Mouse (Mus musculus): ENCODE results near the gene Tsc1. TPM values are rescaled to one million over a fixed set of nuclear protein-coding genes. Genes with fewer than 3 reads are reported as not detected.

Tsc1 gene
- total RNA-seq, 2 experiments from 2014 or later = 16.5 to 19.5 TPM

DNA sequence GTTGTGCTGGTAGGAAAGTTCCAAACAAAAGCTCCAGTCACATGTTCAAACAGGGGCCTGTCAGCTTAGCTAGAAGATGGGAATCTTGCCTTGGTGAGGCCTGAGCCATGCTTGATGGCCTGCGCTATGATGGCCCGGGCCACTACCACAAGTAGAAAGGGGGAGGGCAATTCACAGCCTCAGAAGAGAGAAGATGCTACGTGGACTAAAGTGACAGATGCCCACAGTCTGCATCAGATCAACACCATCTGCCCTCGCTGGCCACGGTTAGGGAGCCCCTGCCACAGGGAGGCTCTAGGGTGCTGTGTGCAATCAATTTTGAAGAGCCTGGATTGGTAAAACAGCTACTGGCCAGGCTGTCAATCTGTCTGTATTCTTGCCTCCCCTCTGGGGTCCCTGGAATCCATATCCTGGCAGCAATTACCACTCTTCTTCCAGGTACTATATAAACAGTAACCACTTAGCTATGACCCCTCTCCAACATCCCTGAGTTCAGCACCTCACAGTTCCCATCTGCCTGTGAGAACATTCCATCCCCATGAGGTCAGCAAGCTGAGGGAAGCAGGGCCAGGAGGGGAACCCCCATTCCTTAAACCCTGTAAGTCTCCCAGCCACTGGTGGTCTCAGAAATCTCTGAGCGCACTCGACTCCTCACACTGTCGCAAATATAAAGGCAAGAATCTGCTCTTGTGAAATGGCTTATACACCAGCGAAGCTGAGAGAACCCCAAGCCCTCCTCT, 3.8 kb upstream of the Tsc1 start:
- intact Hi-C loops (cut with DNase I; ENCODE audit: low total_unique reads) = no loop called here
- no peak for DNase-seq

DNA sequence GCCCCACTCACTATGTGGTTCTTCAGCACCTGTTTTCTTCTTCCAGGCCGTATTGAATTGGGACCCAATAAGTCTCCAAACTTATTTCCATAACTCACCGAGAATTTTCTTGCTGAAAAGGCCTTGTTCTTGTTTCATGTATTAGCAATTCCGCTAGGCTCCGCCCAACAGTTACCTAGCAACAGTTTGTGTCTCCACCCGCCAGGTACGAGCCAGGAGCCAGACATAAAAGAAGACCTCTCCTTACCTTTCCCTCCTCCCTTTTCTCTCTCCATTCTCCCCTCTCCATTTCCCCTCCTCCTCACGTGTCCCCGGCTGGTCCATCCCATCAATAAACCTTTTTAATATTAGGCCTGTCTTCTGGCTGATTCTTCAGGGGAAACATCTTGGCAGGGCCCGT, 2.7 kb upstream of the Tsc1 start:
- DNase-seq = no peak
- intact Hi-C loops (cut with DNase I; ENCODE audit: low total_unique reads) = no loop called here

DNA sequence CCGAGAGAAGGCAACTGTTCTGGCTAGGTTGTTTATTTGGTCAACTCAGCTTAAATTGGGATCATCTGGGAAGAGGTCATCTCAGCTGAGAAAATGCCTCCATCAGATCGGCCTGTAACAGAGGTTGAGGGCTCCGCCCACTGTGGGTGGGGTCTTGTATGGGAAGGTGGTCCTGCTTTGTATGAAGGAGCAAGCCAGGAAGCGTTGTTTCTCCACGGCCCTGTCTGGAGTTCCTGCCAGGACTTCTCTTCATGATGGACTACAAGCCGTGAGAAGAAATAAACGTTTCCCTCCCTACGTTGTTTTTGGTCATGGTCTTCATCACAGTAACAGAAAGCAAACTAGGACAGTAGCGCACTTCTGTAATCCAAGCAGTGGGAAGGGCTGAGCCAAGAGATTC, 2.1 kb upstream of the Tsc1 start:
- intact Hi-C loops (cut with DNase I; ENCODE audit: low total_unique reads) = no loop called here
- no peak for DNase-seq

DNA sequence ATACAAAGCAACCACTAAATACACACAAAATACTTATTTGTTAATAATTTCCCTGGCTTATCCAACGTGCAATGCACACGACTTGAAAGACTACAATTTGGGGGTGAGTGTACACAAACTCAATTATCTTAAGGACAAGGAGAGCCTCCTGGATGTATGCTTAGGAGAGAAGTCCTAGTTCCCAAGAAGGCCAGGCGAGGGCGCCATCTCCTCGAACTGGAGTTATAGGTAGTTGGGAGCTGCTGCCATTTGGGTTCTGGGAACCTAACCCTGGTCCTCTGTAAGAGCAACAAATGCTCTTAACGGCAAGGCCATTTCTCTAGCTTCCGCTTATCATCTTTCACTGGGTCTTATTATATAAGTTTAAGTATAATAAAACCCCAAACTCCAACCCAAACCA, 1.2 kb upstream of the Tsc1 start:
- intact Hi-C loops (cut with DNase I; ENCODE audit: low total_unique reads) = no loop called here
- DNase-seq = peak; percentile 20

DNA sequence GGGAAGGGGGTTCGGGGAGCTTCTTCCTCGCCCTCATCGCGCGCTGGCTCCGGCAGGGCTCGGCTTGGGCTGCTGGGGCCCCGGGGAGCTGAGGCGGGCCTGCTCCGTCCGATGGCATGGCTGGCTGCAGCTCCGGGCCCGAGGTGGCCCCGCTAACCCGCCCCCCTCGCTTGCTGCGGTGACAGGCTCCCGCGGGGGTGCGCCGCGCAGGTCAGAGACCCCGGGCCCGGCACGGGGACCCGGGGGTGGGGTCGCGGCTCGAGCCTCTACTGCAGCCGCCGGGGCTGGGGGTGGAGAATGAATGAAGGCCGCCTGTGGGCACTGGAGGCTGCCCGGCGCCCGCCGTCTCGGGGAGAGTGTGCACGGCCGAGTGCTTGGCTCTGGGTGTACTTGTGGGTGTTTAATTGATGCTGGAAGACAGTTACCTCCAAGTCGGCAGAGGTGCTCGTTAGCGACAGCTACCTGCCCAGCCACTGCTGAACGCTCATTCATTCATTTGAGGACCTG, 460 bp downstream of the Tsc1 start:
- intact Hi-C loops (cut with DNase I; ENCODE audit: low total_unique reads) = no loop called here
- peak; percentile 24 for DNase-seq

GRCm38 (mm10) chr2:28643081-28643480, 2.1 kb downstream of the Tsc1 start:
- DNase-seq = no peak
- intact Hi-C loops (cut with DNase I; ENCODE audit: low total_unique reads) = no loop called here

- DNase-seq = peak; percentile 15
- intact Hi-C loops (cut with DNase I; ENCODE audit: low total_unique reads) = no loop called here
Measured at GRCm38 (mm10) chr2:28650526-28650925, 9.5 kb downstream of the Tsc1 start.

DNA sequence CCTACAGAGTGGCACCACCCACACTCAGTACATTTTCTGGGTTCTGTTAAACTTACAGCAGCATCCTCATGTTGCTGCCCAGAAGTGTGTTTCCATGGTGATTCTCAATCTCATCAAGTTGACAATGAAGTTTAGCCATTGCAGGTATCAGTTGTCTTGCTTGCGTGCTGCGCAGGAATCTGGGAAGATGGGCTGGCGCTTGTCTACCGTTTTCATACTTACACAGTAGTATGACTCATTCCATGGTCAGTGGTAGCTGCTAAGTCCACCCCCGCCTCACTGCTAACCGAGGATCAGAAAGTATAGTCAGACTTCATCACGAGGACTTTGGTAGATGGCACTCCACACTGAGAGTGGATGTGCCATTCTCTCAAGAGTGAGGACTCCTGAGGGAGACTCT, 12.3 kb downstream of the Tsc1 start:
- DNase-seq = no peak
- intact Hi-C loops (cut with DNase I; ENCODE audit: low total_unique reads) = no loop called here

DNA sequence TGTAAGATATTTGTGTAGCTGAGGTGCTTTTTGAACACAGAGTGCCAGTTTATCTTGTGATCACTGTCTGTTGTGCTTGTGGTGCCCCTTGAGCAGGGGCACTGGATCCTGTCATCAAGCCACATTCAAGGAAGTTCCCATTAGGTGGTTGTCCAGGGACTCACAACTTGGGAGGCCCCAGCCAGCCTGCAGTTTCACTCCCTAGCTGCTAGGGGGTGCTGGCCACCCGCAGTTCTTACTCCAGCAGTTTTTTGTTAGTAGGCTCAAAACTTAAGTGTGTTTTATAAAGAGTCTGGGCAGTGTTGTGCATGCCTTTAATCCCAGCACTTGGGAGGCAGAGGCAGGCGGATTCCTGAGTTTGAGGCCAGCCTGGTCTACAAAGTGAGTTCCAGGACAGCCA, 13.3 kb downstream of the Tsc1 start:
- no peak for DNase-seq
- intact Hi-C loops (cut with DNase I; ENCODE audit: low total_unique reads) = no loop called here

DNA sequence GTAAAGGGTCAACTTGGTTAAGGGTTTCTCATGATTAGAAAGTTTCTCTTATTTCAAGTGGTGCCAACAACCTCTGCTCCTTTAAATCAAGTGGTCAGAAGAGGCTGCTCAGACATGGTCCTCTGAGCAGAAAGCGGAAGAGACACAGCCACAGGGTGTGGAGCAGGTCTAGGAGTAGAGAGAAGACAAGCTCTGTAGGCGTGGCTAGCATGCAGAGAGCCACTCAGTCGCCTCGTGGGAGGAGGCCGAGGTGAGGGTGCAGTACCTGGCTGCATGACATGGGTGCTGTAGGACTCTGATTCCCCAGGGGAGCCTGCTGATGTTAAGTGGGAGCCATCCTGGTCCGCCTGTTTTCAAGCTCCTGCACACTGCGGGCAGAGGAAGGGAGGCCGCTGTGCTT, 15.2 kb downstream of the Tsc1 start:
- no peak for DNase-seq
- intact Hi-C loops (cut with DNase I; ENCODE audit: low total_unique reads) = no loop called here

DNA sequence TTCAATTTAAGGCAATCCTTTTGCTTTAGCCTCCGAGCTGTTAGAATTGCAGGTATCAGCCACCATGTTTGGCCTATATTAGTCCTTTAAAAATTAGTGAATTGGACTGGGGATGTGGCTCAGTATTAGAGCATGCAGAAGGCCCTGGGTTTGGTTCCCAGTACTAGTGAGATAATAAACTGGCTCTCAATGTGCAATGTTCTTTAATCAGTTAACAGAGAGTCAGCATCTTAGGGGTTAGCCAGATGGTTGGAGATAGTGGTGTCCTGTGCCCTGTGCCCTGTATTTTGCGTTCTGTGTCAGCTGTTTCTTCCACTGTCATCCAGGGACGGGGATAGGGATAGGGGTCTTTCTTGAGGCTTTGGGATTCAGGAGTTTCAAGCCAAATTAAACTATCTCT, 21.9 kb downstream of the Tsc1 start:
- intact Hi-C loops (cut with DNase I; ENCODE audit: low total_unique reads) = no loop called here
- no peak for DNase-seq

DNA sequence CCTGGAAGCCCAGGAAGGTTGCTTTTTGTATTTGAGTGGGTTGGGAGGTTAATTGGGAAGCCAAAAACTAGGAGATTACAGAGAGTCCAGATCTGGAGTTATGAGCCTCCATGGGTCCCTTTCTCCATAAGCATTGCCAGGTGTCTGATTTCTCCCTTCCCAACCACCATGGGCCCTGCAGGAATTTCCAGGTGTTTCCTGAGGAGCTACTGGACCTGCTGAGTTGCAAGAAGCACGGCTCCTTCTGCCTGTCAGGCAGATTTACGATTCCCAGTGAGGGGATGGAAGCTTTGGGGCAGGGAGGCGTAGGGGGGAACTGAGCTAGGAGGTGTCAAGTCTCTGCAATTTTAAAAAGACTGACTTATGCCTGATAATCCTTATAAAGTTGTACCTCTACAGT, 24.8 kb downstream of the Tsc1 start:
- DNase-seq = no peak
- intact Hi-C loops (cut with DNase I; ENCODE audit: low total_unique reads) = no loop called here

GRCm38 (mm10) chr2:28671438-28671837, 30.4 kb downstream of the Tsc1 start:
- no peak for DNase-seq
- intact Hi-C loops (cut with DNase I; ENCODE audit: low total_unique reads) = no loop called here

DNA sequence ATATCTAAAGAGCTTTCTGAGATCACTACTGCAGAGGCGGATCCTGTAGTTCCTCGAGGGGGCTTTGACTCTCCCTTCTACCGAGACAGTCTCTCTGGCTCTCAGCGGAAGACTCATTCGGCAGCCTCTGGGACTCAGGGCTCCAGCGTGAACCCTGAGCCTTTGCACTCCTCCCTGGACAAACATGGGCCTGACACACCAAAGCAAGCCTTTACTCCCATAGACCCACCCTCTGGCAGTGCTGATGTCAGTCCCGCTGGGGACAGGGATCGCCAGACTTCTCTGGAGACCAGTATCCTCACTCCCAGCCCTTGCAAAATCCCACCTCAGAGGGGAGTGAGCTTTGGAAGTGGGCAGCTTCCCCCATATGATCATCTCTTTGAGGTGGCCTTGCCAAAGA, 35.0 kb downstream of the Tsc1 start:
- DNase-seq = no peak
- intact Hi-C loops (cut with DNase I; ENCODE audit: low total_unique reads) = no loop called here

GRCm38 (mm10) chr2:28680710-28681109, 39.7 kb downstream of the Tsc1 start:
- intact Hi-C loops (cut with DNase I; ENCODE audit: low total_unique reads) = no loop called here
- DNase-seq = no peak

DNA sequence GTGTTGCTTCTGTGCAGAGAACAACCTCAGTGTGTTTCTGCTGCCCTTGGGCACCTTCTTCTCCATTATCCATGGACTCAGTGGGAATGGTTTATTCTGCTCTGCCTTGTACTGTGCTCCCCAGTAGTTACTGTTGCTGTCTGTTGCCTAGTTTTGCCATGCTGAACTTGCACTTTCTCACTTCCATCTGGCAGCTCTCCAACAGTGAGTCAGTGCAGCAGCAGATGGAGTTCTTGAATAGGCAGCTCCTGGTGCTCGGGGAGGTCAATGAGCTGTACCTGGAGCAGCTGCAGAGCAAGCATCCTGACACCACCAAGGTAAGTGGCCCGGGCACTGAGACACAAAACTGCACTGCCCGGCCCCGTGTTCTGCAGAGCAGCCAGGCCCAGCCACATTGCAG, 40.7 kb downstream of the Tsc1 start:
- DNase-seq = peak; percentile 25
- intact Hi-C loops (cut with DNase I; ENCODE audit: low total_unique reads) = no loop called here

DNA sequence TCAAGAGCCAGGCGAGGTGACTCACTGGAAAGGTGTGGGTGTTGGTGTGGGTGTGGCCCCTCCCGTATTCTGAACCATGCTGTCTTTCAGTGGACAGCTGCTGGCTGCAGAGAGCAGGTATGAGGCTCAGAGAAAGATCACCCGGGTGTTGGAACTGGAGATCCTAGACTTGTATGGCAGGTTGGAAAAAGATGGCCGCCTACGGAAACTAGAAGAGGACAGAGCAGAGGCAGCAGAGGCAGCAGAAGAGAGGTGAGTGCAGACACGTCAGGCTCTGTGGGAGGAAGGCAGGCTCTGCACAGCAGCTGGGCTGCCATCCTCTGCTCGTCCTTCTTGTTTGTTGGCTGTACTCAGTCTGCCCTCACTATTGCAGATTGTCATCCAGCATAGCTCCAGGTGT, 44.9 kb downstream of the Tsc1 start:
- intact Hi-C loops (cut with DNase I; ENCODE audit: low total_unique reads) = no loop called here
- DNase-seq = no peak

DNA sequence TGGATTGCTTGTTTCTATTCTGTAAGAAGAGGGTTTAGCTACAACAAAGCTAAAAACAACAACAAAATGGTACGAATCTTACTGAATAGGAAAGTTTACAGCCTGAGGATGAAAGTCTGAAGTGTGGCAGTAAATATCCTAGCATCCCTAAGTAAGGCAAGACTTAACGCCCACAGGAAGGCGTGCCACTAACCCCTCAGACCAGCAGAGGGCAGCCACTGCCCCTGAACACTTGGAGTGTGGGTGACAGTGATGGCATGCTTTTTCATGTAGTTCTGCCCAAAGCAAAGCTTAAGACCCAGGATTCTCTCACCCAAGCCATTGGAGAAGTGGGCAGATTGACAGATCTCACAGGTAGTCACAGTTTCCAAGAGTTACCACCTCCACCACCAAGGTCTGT, 47.4 kb downstream of the Tsc1 start:
- intact Hi-C loops (cut with DNase I; ENCODE audit: low total_unique reads) = no loop called here

GRCm38 (mm10) chr2:28692692-28693091, 51.7 kb downstream of the Tsc1 start:
- intact Hi-C loops (cut with DNase I; ENCODE audit: low total_unique reads) = no loop called here
- no peak for DNase-seq

More for the DNA sequence above, 47.4 kb downstream of the Tsc1 start:
- no peak for DNase-seq

- intact Hi-C loops (cut with DNase I; ENCODE audit: low total_unique reads) = no loop called here
- DNase-seq = no peak
Measured at GRCm38 (mm10) chr2:28698566-28698965, 57.5 kb downstream of the Tsc1 start.

GRCm38 (mm10) chr2:28699361-28700335, 58.6 kb downstream of the Tsc1 start, which contains the start of the genes Spaca9 and Ak8:
Gene Spaca9, minus strand, starts transcription at chr2:28699727.
Gene Ak8, plus strand, starts transcription at chr2:28700164.
- peak; percentile 81 for DNase-seq
- intact Hi-C loops (cut with DNase I; ENCODE audit: low total_unique reads) = no loop called here
